Mouse (Mus musculus) spleen, postnatal 14 days (tissue): ENCODE data around the gene Nipal4.

Experiments used
- DNase-seq, 2 experiments: peaks; one replicate each; pipeline ENCODE4 v3.0.0; 2021 to 2022; ENCODE audit warnings: low spot score in 2 of 2

The Nipal4 gene

GRCm38 (mm10) chr11:46115411-46116173 lies 50.7 kb downstream of the Nipal4 start:
- no peak for DNase-seq

- no peak for DNase-seq
Observed at GRCm38 (mm10) chr11:46115011-46115410, 51.3 kb downstream of the Nipal4 start.

- DNase-seq, result no peak
Observed at GRCm38 (mm10) chr11:46114221-46114620, 52.1 kb downstream of the Nipal4 start.

GRCm38 (mm10) chr11:46113211-46113610 lies 53.1 kb downstream of the Nipal4 start:
- no peak for DNase-seq

GRCm38 (mm10) chr11:46110945-46111287 lies 55.4 kb downstream of the Nipal4 start:
- DNase-seq, result no peak

- no peak for DNase-seq
Observed at GRCm38 (mm10) chr11:46110156-46110944, 56.0 kb downstream of the Nipal4 start.

GRCm38 (mm10) chr11:46109206-46109605 lies 57.1 kb downstream of the Nipal4 start:
- no peak for DNase-seq

- DNase-seq, result no peak
Observed at GRCm38 (mm10) chr11:46107046-46107445, 59.3 kb downstream of the Nipal4 start.

GRCm38 (mm10) chr11:46102107-46102506 lies 64.2 kb downstream of the Nipal4 start:
- DNase-seq, result no peak
